Mouse (Mus musculus) heart, embryonic 15.5 days (tissue): ENCODE measurements at regions not wholly inside any gene's neighbourhood (a gene's known extent, or its start where the extent isn't known, plus 50 kb on each side); places are given as distances from the start of the nearest gene placed in this dataset.

Source experiments
- ATAC-seq: fragments of 200-750 bp; cut with Nextera tagmentation; replicated peaks from 2 replicates; pipeline ENCODE4 v1.8.0; 2017; ENCODE audit warnings: low read depth, moderate TSS enrichment; ENCODE audit not compliant: insufficient number of reproducible peaks, insufficient read depth, low FRiP score
- H3K27ac ChIP-seq: fragments of 300-500 bp; sonication (generic); 2 replicates; pipeline ENCODE4 v1.5.1; 2015; ENCODE audit warnings: mild to moderate bottlenecking, inconsistent platforms
- H3K27me3 ChIP-seq: fragments of 300-500 bp; sonication (generic); 2 replicates; pipeline ENCODE4 v1.6.1; 2015; ENCODE audit warnings: inconsistent platforms
- H3K36me3 ChIP-seq: fragments of 300-500 bp; sonication (generic); 2 replicates; pipeline ENCODE4 v1.6.1; 2015; ENCODE audit warnings: mild to moderate bottlenecking, inconsistent platforms
- H3K4me1 ChIP-seq: fragments of 300-500 bp; sonication (generic); replicated peaks from 2 replicates; pipeline ENCODE4 v1.6.1; 2015; ENCODE audit warnings: inconsistent platforms
- H3K4me2 ChIP-seq: fragments of 300-500 bp; sonication (generic); 2 replicates; pipeline ENCODE4 v1.6.1; 2015; ENCODE audit warnings: inconsistent platforms, mild to moderate bottlenecking, moderate library complexity
- H3K4me3 ChIP-seq: fragments of 300-500 bp; sonication (generic); 2 replicates; pipeline ENCODE4 v1.5.1; 2015; ENCODE audit warnings: mild to moderate bottlenecking, inconsistent platforms
- H3K9ac ChIP-seq: fragments of 300-500 bp; sonication (generic); 2 replicates; pipeline ENCODE4 v1.6.1; 2015; ENCODE audit warnings: mild to moderate bottlenecking, inconsistent platforms
- H3K9me3 ChIP-seq: fragments of 300-500 bp; sonication (generic); replicated peaks from 2 replicates; pipeline ENCODE4 v1.6.1; 2016; ENCODE audit warnings: inconsistent platforms
- WGBS: fragments of 180-500 bp; shearing (Covaris S2); methylation state at CpG from one replicate; pipeline ENCODE4 v1.1.7; 2015; ENCODE audit warnings: mixed read lengths; 5-methylcytosine and 5-hydroxymethylcytosine counted together

DNA sequence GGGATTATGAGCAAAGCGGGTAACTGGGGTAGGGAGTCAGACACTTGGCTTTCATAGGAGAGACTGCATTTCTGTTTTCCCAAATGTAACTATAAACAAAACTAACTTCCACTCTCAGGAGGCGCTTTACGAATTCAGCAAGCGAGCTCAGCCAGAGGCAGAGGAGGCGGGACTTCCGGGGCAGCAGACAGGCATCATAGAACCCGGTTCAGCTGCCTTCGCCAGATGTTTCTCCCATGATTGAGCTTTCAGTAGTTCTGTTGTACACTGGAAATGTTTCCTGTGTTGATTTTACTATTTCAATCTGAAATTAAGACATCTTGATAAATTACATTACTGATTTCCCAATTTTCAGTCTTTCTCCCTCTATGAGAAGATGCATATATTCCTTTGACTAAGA lies 92.9 kb downstream of the Zfp365 start:
- no peak for ATAC-seq
- Histone ChIP-seq H3K9ac (no peak overlapping the region), H3K4me3 (no peak overlapping the region), H3K27ac (no peak overlapping the region), H3K4me1 (no peaks in the 10 kb centered on the region), H3K9me3 (0 out of 2 replicates have a peak, but pooled peaks cover 5% of the 10 kb centered on the region), H3K36me3 (no peaks in the 10 kb centered on the region), H3K27me3 (no peaks in the 10 kb centered on the region), H3K4me2 (no peak overlapping the region)
- 81% methylated on average over 8 of the region's 8 CpGs for WGBS

DNA sequence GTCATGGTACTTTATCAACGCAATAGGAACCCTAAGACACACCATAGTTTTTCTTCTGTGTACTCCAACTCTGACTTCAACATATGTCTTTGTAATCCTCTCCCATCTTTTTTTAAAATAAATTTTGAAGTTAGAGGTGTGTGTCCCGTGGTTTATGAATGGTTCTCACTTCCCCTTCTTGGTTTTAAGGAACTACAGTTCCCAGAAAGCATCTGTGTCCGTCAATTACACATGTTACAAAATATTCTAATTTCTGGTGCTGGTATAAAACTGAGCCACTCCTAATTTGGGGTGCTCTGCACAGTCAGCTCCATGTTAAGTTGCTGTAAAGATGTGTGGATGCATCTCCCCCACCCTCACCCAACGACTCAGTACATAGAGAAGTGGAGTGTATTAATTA lies 98.6 kb downstream of the Zfp365 start:
- Histone ChIP-seq H3K27ac (no peak overlapping the region), H3K9me3 (0 out of 2 replicates have a peak, but pooled peaks cover 5% of the 10 kb centered on the region), H3K4me2 (no peak overlapping the region), H3K4me1 (no peaks in the 10 kb centered on the region), H3K36me3 (no peaks in the 10 kb centered on the region), H3K27me3 (no peaks in the 10 kb centered on the region), H3K9ac (no peak overlapping the region), H3K4me3 (no peak overlapping the region)
- 71% methylated on average over 4 of the region's 4 CpGs for WGBS
- ATAC-seq = no peak

GRCm38 (mm10) chr10:67805131-67805530 lies 107.3 kb downstream of the Zfp365 start:
- Histone ChIP-seq H3K27ac (no peak overlapping the region), H3K36me3 (no peaks in the 10 kb centered on the region), H3K4me2 (no peak overlapping the region), H3K9ac (no peak overlapping the region), H3K4me1 (no peaks in the 10 kb centered on the region), H3K9me3 (no peaks in the 10 kb centered on the region), H3K27me3 (no peaks in the 10 kb centered on the region), H3K4me3 (no peak overlapping the region)
- ATAC-seq = no peak
- 20% methylated on average over 4 of the region's 4 CpGs for WGBS

GRCm38 (mm10) chr10:67804637-67805036 lies 107.8 kb downstream of the Zfp365 start:
- H3K36me3 ChIP-seq = no peaks in the 10 kb centered on the region
- no peak overlapping the region for H3K27ac ChIP-seq
- no peak for ATAC-seq
- no peaks in the 10 kb centered on the region for H3K9me3 ChIP-seq
- H3K27me3 ChIP-seq = no peaks in the 10 kb centered on the region
- H3K4me3 ChIP-seq = no peak overlapping the region
- H3K9ac ChIP-seq = no peak overlapping the region
- H3K4me1 ChIP-seq = no peaks in the 10 kb centered on the region
- H3K4me2 ChIP-seq = no peak overlapping the region
- 65% methylated on average over 12 of the region's 12 CpGs for WGBS

DNA sequence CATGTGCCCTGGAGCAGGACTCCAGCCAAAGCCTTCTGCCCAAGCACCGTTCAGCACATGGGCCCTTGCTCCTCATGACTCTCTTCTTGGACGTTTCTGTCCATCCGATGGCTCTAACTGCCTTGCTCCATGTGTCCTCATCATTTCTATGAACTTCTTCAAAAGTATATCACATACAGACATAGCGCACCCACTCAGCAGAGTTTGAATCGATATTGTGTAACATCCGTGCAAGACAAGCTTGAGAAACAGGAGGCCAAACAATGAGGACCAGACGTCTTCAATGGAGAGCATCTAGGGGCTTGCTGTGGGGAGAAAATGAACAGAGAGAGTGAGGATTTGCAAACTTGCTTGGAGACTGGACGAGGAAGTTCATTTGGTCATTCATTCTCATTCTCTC lies 110.3 kb downstream of the Zfp365 start:
- Histone ChIP-seq H3K27ac (no peak overlapping the region), H3K4me1 (no peaks in the 10 kb centered on the region), H3K9ac (no peak overlapping the region), H3K4me2 (no peak overlapping the region), H3K36me3 (no peaks in the 10 kb centered on the region), H3K9me3 (no peaks in the 10 kb centered on the region), H3K27me3 (no peaks in the 10 kb centered on the region), H3K4me3 (no peak overlapping the region)
- 88% methylated on average over 8 of the region's 8 CpGs for whole genome bisulfite sequencing
- no peak for ATAC-seq

- no peak overlapping the region for H3K9ac ChIP-seq
- H3K4me2 ChIP-seq = no peak overlapping the region
- no peaks in the 10 kb centered on the region for H3K4me1 ChIP-seq
- ATAC-seq = no peak
- H3K36me3 ChIP-seq = no peaks in the 10 kb centered on the region
- no peaks in the 10 kb centered on the region for H3K9me3 ChIP-seq
- H3K27me3 ChIP-seq = no peaks in the 10 kb centered on the region
- H3K4me3 ChIP-seq = no peak overlapping the region
- no peak overlapping the region for H3K27ac ChIP-seq
- 91% methylated on average over 1 of the region's 1 CpGs for WGBS
Observed at GRCm38 (mm10) chr10:67801619-67802018, 110.8 kb downstream of the Zfp365 start.

DNA sequence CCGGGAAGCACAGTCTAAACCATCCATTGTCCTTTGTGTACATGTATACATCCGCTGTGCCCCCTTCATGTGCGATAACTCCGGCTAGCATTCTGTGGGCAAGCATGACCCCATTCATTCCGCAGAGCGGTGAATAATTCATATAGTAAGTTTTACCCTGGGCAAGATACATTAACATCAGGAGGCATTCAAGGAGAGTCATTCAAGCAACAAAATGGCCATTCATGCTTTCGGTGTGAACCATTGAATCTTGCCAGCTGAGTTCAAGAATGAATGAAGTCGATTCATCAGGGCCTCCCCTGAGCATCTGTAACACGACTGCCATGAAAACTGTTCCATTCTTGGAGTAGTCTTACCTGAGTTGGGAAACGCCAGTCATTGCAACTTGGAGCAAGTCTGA lies 113.5 kb downstream of the Zfp365 start:
- H3K9me3 ChIP-seq = no peaks in the 10 kb centered on the region
- 85% methylated on average over 10 of the region's 10 CpGs for WGBS

DNA sequence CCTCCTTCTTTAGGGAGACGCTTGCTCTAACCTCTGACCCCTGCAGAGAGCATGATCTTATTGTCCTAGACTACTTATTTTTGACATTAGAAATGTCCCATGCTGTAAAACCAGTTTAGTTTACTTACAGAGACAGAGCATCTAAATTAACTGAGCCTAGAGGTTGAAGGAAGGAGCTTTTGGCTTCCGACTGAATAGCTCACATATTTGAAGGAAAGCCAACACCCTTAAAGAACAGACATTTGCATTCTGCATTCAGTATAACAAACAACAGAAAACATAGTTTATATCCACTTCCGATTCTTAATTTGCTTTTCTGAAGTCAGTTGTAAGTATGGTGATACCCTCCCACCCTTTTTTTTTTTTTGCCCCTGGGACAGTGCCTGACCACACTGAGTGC lies 119.3 kb downstream of the Zfp365 start:
- ATAC-seq = no peak
- Histone ChIP-seq H3K9ac (no peak overlapping the region), H3K4me3 (no peak overlapping the region), H3K4me2 (no peak overlapping the region), H3K27ac (no peak overlapping the region), H3K27me3 (no peaks in the 10 kb centered on the region), H3K4me1 (no peaks in the 10 kb centered on the region), H3K36me3 (no peaks in the 10 kb centered on the region), H3K9me3 (no peaks in the 10 kb centered on the region)
- 68% methylated on average over 3 of the region's 3 CpGs for WGBS

More for the DNA sequence above, 113.5 kb downstream of the Zfp365 start:
- Histone ChIP-seq H3K36me3 (no peaks in the 10 kb centered on the region), H3K4me1 (no peaks in the 10 kb centered on the region), H3K27ac (no peak overlapping the region), H3K4me3 (no peak overlapping the region), H3K27me3 (no peaks in the 10 kb centered on the region), H3K4me2 (no peak overlapping the region), H3K9ac (no peak overlapping the region)
- ATAC-seq = no peak

- no peak overlapping the region for H3K27ac ChIP-seq
- 72% methylated on average over 12 of the region's 12 CpGs for WGBS
- no peak for ATAC-seq
- H3K9ac ChIP-seq = no peak overlapping the region
- no peak overlapping the region for H3K4me3 ChIP-seq
- H3K4me2 ChIP-seq = no peak overlapping the region
- 0 out of 2 replicates have a peak, but pooled peaks cover 3% of the 10 kb centered on the region for H3K9me3 ChIP-seq
- H3K4me1 ChIP-seq = no peaks in the 10 kb centered on the region
- no peaks in the 10 kb centered on the region for H3K27me3 ChIP-seq
- no peaks in the 10 kb centered on the region for H3K36me3 ChIP-seq
Observed at GRCm38 (mm10) chr10:67789651-67790050, 122.8 kb downstream of the Zfp365 start.

GRCm38 (mm10) chr10:67788116-67788515 lies 124.3 kb downstream of the Zfp365 start:
- ATAC-seq = no peak
- 60% methylated on average over 6 of the region's 6 CpGs for WGBS
- H3K36me3 ChIP-seq = no peaks in the 10 kb centered on the region

DNA sequence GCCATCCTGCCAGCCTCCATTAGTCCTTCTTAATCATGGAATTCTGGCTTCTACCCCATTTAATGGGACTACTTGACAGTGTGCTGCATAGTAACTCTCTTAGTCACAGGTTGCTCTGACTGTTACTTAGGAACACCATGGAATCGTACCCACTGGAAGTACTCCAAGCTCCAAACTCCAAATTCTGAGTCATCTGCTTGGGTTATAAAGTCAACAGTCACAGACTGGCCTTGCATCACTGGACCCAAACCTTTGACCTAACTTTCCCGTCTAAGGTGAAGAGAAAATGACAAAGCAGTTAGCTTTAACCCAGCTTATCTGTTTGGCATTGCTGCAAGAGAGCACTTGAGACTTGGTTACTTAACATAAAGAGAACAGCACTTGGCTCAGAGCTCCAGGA lies 126.9 kb downstream of the Zfp365 start:
- Histone ChIP-seq H3K4me1 (no peaks in the 10 kb centered on the region), H3K9me3 (0 out of 2 replicates have a peak, but pooled peaks cover 3% of the 10 kb centered on the region), H3K36me3 (no peaks in the 10 kb centered on the region), H3K4me2 (no peak overlapping the region), H3K4me3 (no peak overlapping the region), H3K27me3 (no peaks in the 10 kb centered on the region), H3K27ac (no peak overlapping the region), H3K9ac (no peak overlapping the region)
- no peak for ATAC-seq
- 60% methylated on average over 2 of the region's 2 CpGs for WGBS

More at GRCm38 (mm10) chr10:67788116-67788515, 124.3 kb downstream of the Zfp365 start:
- H3K4me1 ChIP-seq = no peaks in the 10 kb centered on the region
- no peak overlapping the region for H3K4me2 ChIP-seq
- H3K4me3 ChIP-seq = no peak overlapping the region
- H3K27me3 ChIP-seq = no peaks in the 10 kb centered on the region
- 0 out of 2 replicates have a peak, but pooled peaks cover 3% of the 10 kb centered on the region for H3K9me3 ChIP-seq
- no peak overlapping the region for H3K9ac ChIP-seq
- H3K27ac ChIP-seq = no peak overlapping the region

DNA sequence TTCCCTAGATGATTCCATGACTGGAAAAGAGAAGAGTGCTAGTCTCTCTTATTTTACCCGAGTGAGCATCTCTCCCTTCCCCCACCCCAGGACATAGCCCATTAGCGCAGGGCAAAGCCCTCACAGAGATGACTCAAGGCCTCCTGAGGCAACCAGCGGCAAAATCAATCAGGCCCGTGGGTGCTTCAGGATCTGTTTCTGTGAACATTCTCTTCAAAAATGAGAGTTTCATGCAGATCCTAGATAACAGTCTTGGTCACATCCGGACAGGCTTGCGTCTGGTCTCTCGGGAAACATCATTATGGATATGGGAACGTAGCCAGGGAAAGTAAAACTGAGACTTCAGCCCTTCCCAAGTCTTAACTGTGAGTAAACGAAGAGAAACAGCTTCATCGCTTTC lies 134.1 kb downstream of the Zfp365 start:
- Histone ChIP-seq H3K4me3 (no peak overlapping the region), H3K27ac (no peak overlapping the region), H3K27me3 (no peaks in the 10 kb centered on the region), H3K9ac (no peak overlapping the region), H3K4me2 (no peak overlapping the region), H3K36me3 (no peaks in the 10 kb centered on the region), H3K9me3 (no peaks in the 10 kb centered on the region), H3K4me1 (no peaks in the 10 kb centered on the region)
- no peak for ATAC-seq
- WGBS = 67% methylated on average over 10 of the region's 10 CpGs
